ENCODE assay signal across 8 mouse cellular contexts in genomic region chr15:27783541-27784125, GRCm38 (mm10).
DNase-seq lines count a peak whose midpoint lies in the region; ATAC-seq and TF ChIP-seq lines count a peak whose summit lies in the region.

No protein-coding gene starts in this region.

- peak; percentile 73 for ATAC-seq in forebrain, embryonic 11.5 days (replicated peaks; ENCODE audit: low FRiP score)
- no peak for ATAC-seq in liver, embryonic 14.5 days (ENCODE audit: insufficient read depth)

- peak overlapping the region; percentile 90 for H3K27ac ChIP-seq in forebrain, embryonic 11.5 days (ENCODE audit: low read depth, low read length)
- H3K27ac ChIP-seq in liver, embryonic 14.5 days = peak overlapping the region; percentile 15; the same call in 1 of the 2 replicates

- H3K4me1 ChIP-seq in forebrain, embryonic 11.5 days (replicated peaks; ENCODE audit: control insufficient read depth, insufficient read depth, low read length) = peaks cover 56% of the 10 kb centered on the region
- H3K4me1 ChIP-seq in liver, embryonic 14.5 days (replicated peaks; ENCODE audit: control insufficient read depth in 2 of 2, insufficient read depth in 2 of 2, low read length in 1 of 2) = peaks cover 0 to 15% of the 10 kb centered on the region in 2 experiments; a peak in 2 of 4 replicates

- WGBS in forebrain, embryonic 11.5 days = 17% methylated on average over 12 of the region's 12 CpGs
- WGBS in liver, embryonic 14.5 days (ENCODE audit: insufficient replicate concordance) = 6% methylated on average over 12 of the region's 12 CpGs

- peak overlapping the region; percentile 28 for H3K9ac ChIP-seq in forebrain, embryonic 11.5 days (ENCODE audit: low read length)
- no peak overlapping the region for H3K9ac ChIP-seq in liver, embryonic 14.5 days (replicated peaks)

- H3K27me3 ChIP-seq in forebrain, embryonic 11.5 days (ENCODE audit: control insufficient read depth, insufficient read depth, low read length) = no peaks in the 10 kb centered on the region
- H3K27me3 ChIP-seq in liver, embryonic 14.5 days (ENCODE audit: control insufficient read depth, insufficient read depth, low read length) = no peaks in the 10 kb centered on the region

- DNase-seq in embryo, embryonic 9.5 days (ENCODE audit: extremely low spot score) = peak; percentile 48
- DNase-seq in embryo, embryonic 11 days = no peak
- peak; percentile 70 for DNase-seq in forebrain, embryonic 11.5 days (ENCODE audit: low spot score)
- DNase-seq in induced T-regulatory cell, adult 2 months (ENCODE audit: low read depth) = peak; percentile 77
- no peak for DNase-seq in liver, embryonic 14.5 days (ENCODE audit: low read depth in 3 of 3, low spot score in 3 of 3)
- DNase-seq in naive thymus-derived CD4-positive, alpha-beta T cell, adult 2 months (ENCODE audit: low read depth) = peak; percentile 83
- DNase-seq in frontal cortex, adult 2 months (ENCODE audit: extremely low spot score in 1 of 2, low spot score in 1 of 2) = no peak
- no peak for DNase-seq in cerebellum, postnatal 25 days

- no peak for TF ChIP-seq EP300 in liver, embryonic 14.5 days (IDR thresholded peaks at IDR 0.05; ENCODE audit: low read depth)

- H3K4me3 ChIP-seq in forebrain, embryonic 11.5 days (ENCODE audit: low read depth, low read length) = no peak overlapping the region
- H3K4me3 ChIP-seq in liver, embryonic 14.5 days (ENCODE audit: insufficient read depth in 1 of 2, low read depth in 2 of 2, low read length in 2 of 2) = peak overlapping the region in 1 of 2 experiments; percentile 19; a peak in 1 of 4 replicates

- H3K4me2 ChIP-seq in forebrain, embryonic 11.5 days (ENCODE audit: low read depth, low read length, severe bottlenecking) = peak overlapping the region; percentile 24; the same call in 1 of the 2 replicates
- H3K4me2 ChIP-seq in liver, embryonic 14.5 days (ENCODE audit: low read depth) = peak overlapping the region; percentile 31; the same call in 1 of the 2 replicates

- no peaks in the 10 kb centered on the region for H3K36me3 ChIP-seq in forebrain, embryonic 11.5 days (ENCODE audit: control insufficient read depth, insufficient read depth, low read length)
- H3K36me3 ChIP-seq in liver, embryonic 14.5 days (replicated peaks; ENCODE audit: control insufficient read depth, insufficient read depth, low read depth) = no peaks in the 10 kb centered on the region

- no peaks in the 10 kb centered on the region for H3K9me3 ChIP-seq in forebrain, embryonic 11.5 days (ENCODE audit: control insufficient read depth, low read length)
- no peaks in the 10 kb centered on the region for H3K9me3 ChIP-seq in liver, embryonic 14.5 days (ENCODE audit: control insufficient read depth, low read length)

- 0 out of 2 replicates have a peak, but pooled peaks have one; percentile 25 for TF ChIP-seq CTCF in liver, embryonic 14.5 days (IDR thresholded peaks at IDR 0.05; ENCODE audit: low read depth)

Comparison
In these comparisons a context has a peak if more than half of its experiments do, and no peak if none do; other contexts are left out.
1. DNase-seq: peak in embryo, embryonic 9.5 days (single experiment), forebrain, embryonic 11.5 days (single experiment), induced T-regulatory cell, adult 2 months (single experiment) and naive thymus-derived CD4-positive, alpha-beta T cell, adult 2 months (single experiment); none in embryo, embryonic 11 days (single experiment), liver, embryonic 14.5 days (0 of 3), frontal cortex, adult 2 months (0 of 2) and cerebellum, postnatal 25 days (0 of 2).